ENCODE assay signal across 8 mouse cellular contexts in the genomic region with DNA sequence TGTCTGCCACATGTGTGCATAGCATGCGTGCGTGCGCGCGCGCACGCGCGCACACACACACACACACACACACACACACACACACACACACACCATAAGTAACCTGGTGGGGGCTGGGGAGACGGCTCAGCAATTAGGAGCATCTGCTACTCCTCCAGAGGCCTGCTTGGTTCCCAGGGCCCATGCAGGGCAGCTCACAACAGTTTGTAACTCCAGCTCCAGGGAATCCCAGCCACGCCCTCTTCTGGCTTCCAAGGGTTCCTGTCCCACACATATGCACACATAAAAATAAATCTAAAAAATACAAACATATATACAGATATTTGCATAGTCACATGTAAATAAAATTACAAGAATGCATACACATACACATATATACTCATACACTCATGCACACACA. TPM values are rescaled to one million over a fixed set of nuclear protein-coding genes. Genes with fewer than 3 reads are reported as not detected.
DNase-seq lines count a peak whose midpoint lies in the region; ATAC-seq and TF ChIP-seq lines count a peak whose summit lies in the region.

No protein-coding gene starts in this region.

- DNase-seq in heart, adult 11 months: peak; percentile 91
- DNase-seq in heart, postnatal 4 days: no peak
- DNase-seq in neural tube, embryonic 11.5 days (ENCODE audit: low spot score): no peak
- DNase-seq in neural tube, embryonic 10.5 days (ENCODE audit: extremely low spot score, low spot score): no peak
- DNase-seq in liver, postnatal 0 days: no peak
- DNase-seq in retina, embryonic 14.5 days (ENCODE audit: low spot score): no peak
- no peak for DNase-seq in natural killer cell, adult 2 months (ENCODE audit: low spot score in 2 of 2)
- DNase-seq in urinary bladder, adult 2 months (ENCODE audit: low spot score): no peak

- WGBS in neural tube, embryonic 11.5 days: 94% methylated on average over 11 of the region's 11 CpGs
- WGBS in liver, postnatal 0 days (ENCODE audit: insufficient replicate concordance): 67% methylated on average over 11 of the region's 11 CpGs

- no peak overlapping the region for H3K4me3 ChIP-seq in neural tube, embryonic 11.5 days (ENCODE audit: low read depth, low read length)
- H3K4me3 ChIP-seq in liver, postnatal 0 days (ENCODE audit: low read depth, low read length): peak overlapping the region; percentile 76

- TF ChIP-seq CTCF in liver, postnatal 0 days (IDR thresholded peaks at IDR 0.05; ENCODE audit: low read depth): no peak

- H3K27ac ChIP-seq in neural tube, embryonic 11.5 days (ENCODE audit: low read depth, low read length): no peak overlapping the region
- H3K27ac ChIP-seq in liver, postnatal 0 days (ENCODE audit: low read depth): 0 out of 2 replicates have a peak overlapping the region, but pooled peaks have one; percentile 34

- H3K9ac ChIP-seq in neural tube, embryonic 11.5 days (ENCODE audit: low read length): no peak overlapping the region
- 0 out of 2 replicates have a peak overlapping the region, but pooled peaks have one; percentile 44 for H3K9ac ChIP-seq in liver, postnatal 0 days (replicated peaks)

- H3K27me3 ChIP-seq in neural tube, embryonic 11.5 days (ENCODE audit: control insufficient read depth, insufficient read depth, low read length): no peaks in the 10 kb centered on the region
- no peaks in the 10 kb centered on the region for H3K27me3 ChIP-seq in liver, postnatal 0 days (ENCODE audit: insufficient read depth, low read length)

- no peak for ATAC-seq in neural tube, embryonic 11.5 days (ENCODE audit: insufficient read depth, low FRiP score, low TSS enrichment)
- no peak for ATAC-seq in liver, postnatal 0 days

- peak overlapping the region; percentile 65; the same call in 1 of the 2 replicates for H3K4me2 ChIP-seq in neural tube, embryonic 11.5 days (ENCODE audit: low read depth)
- H3K4me2 ChIP-seq in liver, postnatal 0 days (ENCODE audit: low read depth, low read length): peak overlapping the region; percentile 65

- peaks cover 3% of the 10 kb centered on the region; the same call in 1 of the 2 replicates for H3K4me1 ChIP-seq in neural tube, embryonic 11.5 days (ENCODE audit: control insufficient read depth, insufficient read depth, low read length)
- H3K4me1 ChIP-seq in liver, postnatal 0 days (ENCODE audit: insufficient read depth): peaks cover 35% of the 10 kb centered on the region

- no peaks in the 10 kb centered on the region for H3K36me3 ChIP-seq in neural tube, embryonic 11.5 days (ENCODE audit: control insufficient read depth, insufficient read depth, low read length)
- H3K36me3 ChIP-seq in liver, postnatal 0 days (replicated peaks; ENCODE audit: insufficient read depth, low read length): peaks cover 6% of the 10 kb centered on the region; the same call in 1 of the 2 replicates

- TF ChIP-seq EP300 in liver, postnatal 0 days (IDR thresholded peaks at IDR 0.05; ENCODE audit: low read depth): no peak

- H3K9me3 ChIP-seq in neural tube, embryonic 11.5 days (ENCODE audit: control insufficient read depth, low read length): no peaks in the 10 kb centered on the region
- no peaks in the 10 kb centered on the region for H3K9me3 ChIP-seq in liver, postnatal 0 days (ENCODE audit: low read length)

RNA-seq across cellular contexts. Expression of a gene that starts 1.9 kb away (rescaled TPM):
- 10 to 100 TPM; 59.2 to 62.2 TPM for total RNA-seq in heart, postnatal 4 days (2021)
- 78.6 and 84.1 TPM in 2 replicates for polyA plus RNA-seq in neural tube, embryonic 11.5 days (2014; fragmentation: Nextera tagmentation; extraction: Ambion mirVana)
- polyA plus RNA-seq in liver, postnatal 0 days (2015; fragmentation: Nextera tagmentation; extraction: Ambion mirVana): 30.9 and 31.8 TPM in 2 replicates
- 53.3 and 59.1 TPM in 2 replicates for polyA plus RNA-seq in urinary bladder, adult 2 months (2012; rRNA removed)

RNA-seq across cellular contexts. Expression of a gene that starts 23.2 kb away (rescaled TPM):
- total RNA-seq in heart, postnatal 4 days (2021): 10 to 100 TPM; 20.2 to 20.6 TPM
- polyA plus RNA-seq in neural tube, embryonic 11.5 days (2014; fragmentation: Nextera tagmentation; extraction: Ambion mirVana): 23.1 and 23.7 TPM in 2 replicates
- 11.0 and 12.7 TPM in 2 replicates for polyA plus RNA-seq in liver, postnatal 0 days (2015; fragmentation: Nextera tagmentation; extraction: Ambion mirVana)
- 16.6 and 21.7 TPM in 2 replicates for polyA plus RNA-seq in urinary bladder, adult 2 months (2012; rRNA removed)
